Mouse (Mus musculus): ENCODE measurements around the gene Tysnd1. TPM values are rescaled to one million over a fixed set of nuclear protein-coding genes. Genes with fewer than 3 reads are reported as not detected.

Gene Tysnd1
- polyA plus RNA-seq, 1 experiment from 2014 or later = 30.7 TPM

- no peaks in the 10 kb centered on the region for H3K27me3 ChIP-seq (ENCODE audit: control insufficient read depth, insufficient read depth, low read length)
- no peak overlapping the region for H3K27ac ChIP-seq (replicated peaks; ENCODE audit: low read depth, low read length)
- no peaks in the 10 kb centered on the region for H3K4me1 ChIP-seq (ENCODE audit: control insufficient read depth, insufficient read depth, low read length)
- peaks cover 6% of the 10 kb centered on the region for H3K36me3 ChIP-seq (replicated peaks; ENCODE audit: control insufficient read depth, insufficient read depth, low read depth, low read length)
- H3K9ac ChIP-seq (replicated peaks; ENCODE audit: low read length) = no peak overlapping the region
- 77% methylated on average over 10 of the region's 10 CpGs for WGBS
- H3K4me3 ChIP-seq (ENCODE audit: low read depth, low read length) = no peak overlapping the region
- no peak for DNase-seq (ENCODE audit: low spot score)
- no peak overlapping the region for H3K4me2 ChIP-seq (ENCODE audit: low read depth, low read length)
- H3K9me3 ChIP-seq (replicated peaks; ENCODE audit: control insufficient read depth, low read length) = no peaks in the 10 kb centered on the region
- ATAC-seq (replicated peaks; ENCODE audit: insufficient number of reproducible peaks, low FRiP score, low TSS enrichment, low read depth) = no peak
Measured at GRCm38 (mm10) chr10:61736671-61737078, 41.4 kb downstream of the Tysnd1 start.

GRCm38 (mm10) chr10:61737537-61737936 lies 42.2 kb downstream of the Tysnd1 start:
- Histone ChIP-seq H3K4me2 (ENCODE audit: low read depth, low read length) (no peak overlapping the region), H3K27ac (replicated peaks; ENCODE audit: low read depth, low read length) (no peak overlapping the region), H3K27me3 (ENCODE audit: control insufficient read depth, insufficient read depth, low read length) (no peaks in the 10 kb centered on the region), H3K4me3 (ENCODE audit: low read depth, low read length) (no peak overlapping the region), H3K36me3 (replicated peaks; ENCODE audit: control insufficient read depth, insufficient read depth, low read depth, low read length) (peaks cover 10% of the 10 kb centered on the region), H3K4me1 (ENCODE audit: control insufficient read depth, insufficient read depth, low read length) (no peaks in the 10 kb centered on the region), H3K9ac (replicated peaks; ENCODE audit: low read length) (no peak overlapping the region), H3K9me3 (replicated peaks; ENCODE audit: control insufficient read depth, low read length) (no peaks in the 10 kb centered on the region)
- DNase-seq (ENCODE audit: low spot score) = no peak
- 80% methylated on average over 1 of the region's 1 CpGs for WGBS
- no peak for ATAC-seq (replicated peaks; ENCODE audit: insufficient number of reproducible peaks, low FRiP score, low TSS enrichment, low read depth)

GRCm38 (mm10) chr10:61738126-61738525 lies 42.8 kb downstream of the Tysnd1 start:
- Histone ChIP-seq H3K4me2 (ENCODE audit: low read depth, low read length) (no peak overlapping the region), H3K4me1 (ENCODE audit: control insufficient read depth, insufficient read depth, low read length) (no peaks in the 10 kb centered on the region), H3K36me3 (replicated peaks; ENCODE audit: control insufficient read depth, insufficient read depth, low read depth, low read length) (peaks cover 13% of the 10 kb centered on the region), H3K9me3 (replicated peaks; ENCODE audit: control insufficient read depth, low read length) (no peaks in the 10 kb centered on the region), H3K4me3 (ENCODE audit: low read depth, low read length) (no peak overlapping the region), H3K9ac (replicated peaks; ENCODE audit: low read length) (no peak overlapping the region), H3K27ac (replicated peaks; ENCODE audit: low read depth, low read length) (no peak overlapping the region), H3K27me3 (ENCODE audit: control insufficient read depth, insufficient read depth, low read length) (no peaks in the 10 kb centered on the region)
- no peak for DNase-seq (ENCODE audit: low spot score)
- WGBS = 92% methylated on average over 4 of the region's 4 CpGs
- ATAC-seq (replicated peaks; ENCODE audit: insufficient number of reproducible peaks, low FRiP score, low TSS enrichment, low read depth) = no peak

GRCm38 (mm10) chr10:61741306-61741705 lies 46.0 kb downstream of the Tysnd1 start:
- no peaks in the 10 kb centered on the region; the same call in 1 of the 2 replicates for H3K9me3 ChIP-seq (replicated peaks; ENCODE audit: control insufficient read depth, low read length)
- no peak overlapping the region for H3K9ac ChIP-seq (replicated peaks; ENCODE audit: low read length)
- DNase-seq (ENCODE audit: low spot score) = no peak
- no peak for ATAC-seq (replicated peaks; ENCODE audit: insufficient number of reproducible peaks, low FRiP score, low TSS enrichment, low read depth)
- no peak overlapping the region for H3K27ac ChIP-seq (replicated peaks; ENCODE audit: low read depth, low read length)
- H3K36me3 ChIP-seq (replicated peaks; ENCODE audit: control insufficient read depth, insufficient read depth, low read depth, low read length) = peaks cover 29% of the 10 kb centered on the region
- 77% methylated on average over 1 of the region's 1 CpGs for WGBS
- H3K4me1 ChIP-seq (ENCODE audit: control insufficient read depth, insufficient read depth, low read length) = no peaks in the 10 kb centered on the region
- H3K4me2 ChIP-seq (ENCODE audit: low read depth, low read length) = no peak overlapping the region
- H3K4me3 ChIP-seq (ENCODE audit: low read depth, low read length) = no peak overlapping the region
- H3K27me3 ChIP-seq (ENCODE audit: control insufficient read depth, insufficient read depth, low read length) = no peaks in the 10 kb centered on the region

- no peaks in the 10 kb centered on the region for H3K27me3 ChIP-seq (ENCODE audit: control insufficient read depth, insufficient read depth, low read length)
- H3K4me1 ChIP-seq (ENCODE audit: control insufficient read depth, insufficient read depth, low read length) = no peaks in the 10 kb centered on the region
- peaks cover 32% of the 10 kb centered on the region for H3K36me3 ChIP-seq (replicated peaks; ENCODE audit: control insufficient read depth, insufficient read depth, low read depth, low read length)
- H3K27ac ChIP-seq (replicated peaks; ENCODE audit: low read depth, low read length) = no peak overlapping the region
- no peak overlapping the region for H3K4me3 ChIP-seq (ENCODE audit: low read depth, low read length)
- no peak overlapping the region for H3K4me2 ChIP-seq (ENCODE audit: low read depth, low read length)
- H3K9me3 ChIP-seq (replicated peaks; ENCODE audit: control insufficient read depth, low read length) = no peaks in the 10 kb centered on the region; the same call in 1 of the 2 replicates
- H3K9ac ChIP-seq (replicated peaks; ENCODE audit: low read length) = no peak overlapping the region
- DNase-seq (ENCODE audit: low spot score) = no peak
- no peak for ATAC-seq (replicated peaks; ENCODE audit: insufficient number of reproducible peaks, low FRiP score, low TSS enrichment, low read depth)
- WGBS = 89% methylated on average over 4 of the region's 4 CpGs
Measured at GRCm38 (mm10) chr10:61741873-61742272, 46.6 kb downstream of the Tysnd1 start.

- 93% methylated on average over 8 of the region's 8 CpGs for WGBS
- DNase-seq (ENCODE audit: low spot score) = no peak
- H3K36me3 ChIP-seq (replicated peaks; ENCODE audit: control insufficient read depth, insufficient read depth, low read depth, low read length) = peaks cover 36% of the 10 kb centered on the region
- H3K9me3 ChIP-seq (replicated peaks; ENCODE audit: control insufficient read depth, low read length) = no peaks in the 10 kb centered on the region; the same call in 1 of the 2 replicates
- no peak overlapping the region for H3K4me2 ChIP-seq (ENCODE audit: low read depth, low read length)
- H3K27ac ChIP-seq (replicated peaks; ENCODE audit: low read depth, low read length) = no peak overlapping the region
- no peaks in the 10 kb centered on the region for H3K27me3 ChIP-seq (ENCODE audit: control insufficient read depth, insufficient read depth, low read length)
- H3K4me1 ChIP-seq (ENCODE audit: control insufficient read depth, insufficient read depth, low read length) = no peaks in the 10 kb centered on the region
- no peak for ATAC-seq (replicated peaks; ENCODE audit: insufficient number of reproducible peaks, low FRiP score, low TSS enrichment, low read depth)
- no peak overlapping the region for H3K9ac ChIP-seq (replicated peaks; ENCODE audit: low read length)
- H3K4me3 ChIP-seq (ENCODE audit: low read depth, low read length) = no peak overlapping the region
Measured at GRCm38 (mm10) chr10:61742336-61742735, 47.0 kb downstream of the Tysnd1 start.

GRCm38 (mm10) chr10:61745133-61745532 lies 49.8 kb downstream of the Tysnd1 start:
- no peak overlapping the region for H3K27ac ChIP-seq (replicated peaks; ENCODE audit: low read depth, low read length)
- no peak overlapping the region for H3K4me2 ChIP-seq (ENCODE audit: low read depth, low read length)
- DNase-seq (ENCODE audit: low spot score) (peak; percentile 67), ATAC-seq (replicated peaks; ENCODE audit: insufficient number of reproducible peaks, low FRiP score, low TSS enrichment, low read depth) (no peak)
- WGBS = 88% methylated on average over 4 of the region's 4 CpGs
- H3K36me3 ChIP-seq (replicated peaks; ENCODE audit: control insufficient read depth, insufficient read depth, low read depth, low read length) = peaks cover 44% of the 10 kb centered on the region
- no peaks in the 10 kb centered on the region for H3K4me1 ChIP-seq (ENCODE audit: control insufficient read depth, insufficient read depth, low read length)
- H3K4me3 ChIP-seq (ENCODE audit: low read depth, low read length) = no peak overlapping the region
- no peaks in the 10 kb centered on the region for H3K27me3 ChIP-seq (ENCODE audit: control insufficient read depth, insufficient read depth, low read length)
- H3K9me3 ChIP-seq (replicated peaks; ENCODE audit: control insufficient read depth, low read length) = no peaks in the 10 kb centered on the region; the same call in 1 of the 2 replicates
- H3K9ac ChIP-seq (replicated peaks; ENCODE audit: low read length) = no peak overlapping the region

- no peaks in the 10 kb centered on the region for H3K4me1 ChIP-seq (ENCODE audit: control insufficient read depth, insufficient read depth, low read length)
- ATAC-seq (replicated peaks; ENCODE audit: insufficient number of reproducible peaks, low FRiP score, low TSS enrichment, low read depth) = no peak
- no peak overlapping the region for H3K27ac ChIP-seq (replicated peaks; ENCODE audit: low read depth, low read length)
- WGBS = 96% methylated on average over 13 of the region's 13 CpGs
- no peak overlapping the region for H3K4me2 ChIP-seq (ENCODE audit: low read depth, low read length)
- H3K36me3 ChIP-seq (replicated peaks; ENCODE audit: control insufficient read depth, insufficient read depth, low read depth, low read length) = peaks cover 46% of the 10 kb centered on the region
- H3K9me3 ChIP-seq (replicated peaks; ENCODE audit: control insufficient read depth, low read length) = no peaks in the 10 kb centered on the region; the same call in 1 of the 2 replicates
- no peak for DNase-seq (ENCODE audit: low spot score)
- no peaks in the 10 kb centered on the region for H3K27me3 ChIP-seq (ENCODE audit: control insufficient read depth, insufficient read depth, low read length)
- no peak overlapping the region for H3K4me3 ChIP-seq (ENCODE audit: low read depth, low read length)
- no peak overlapping the region for H3K9ac ChIP-seq (replicated peaks; ENCODE audit: low read length)
Measured at GRCm38 (mm10) chr10:61747302-61747701, 52.0 kb downstream of the Tysnd1 start.
